Mouse (Mus musculus) mouse trophoblast stem cell (cell line): ENCODE measurements around the gene Defa28.
"Not testable (repeated sequence)": the region's sequence is repeated elsewhere in the genome, so short reads cannot be mapped to it uniquely, and the experiment has no call there.

Source experiments
- in situ Hi-C, 2 experiments: fragments of 300-500 bp; cut with MseI, MboI; formaldehyde crosslinking; loops; 2 replicates in 1 of 2; 3 replicates in 1 of 2; pipeline ENCODE4 v1.15.1; 2025

Gene Defa28

DNA sequence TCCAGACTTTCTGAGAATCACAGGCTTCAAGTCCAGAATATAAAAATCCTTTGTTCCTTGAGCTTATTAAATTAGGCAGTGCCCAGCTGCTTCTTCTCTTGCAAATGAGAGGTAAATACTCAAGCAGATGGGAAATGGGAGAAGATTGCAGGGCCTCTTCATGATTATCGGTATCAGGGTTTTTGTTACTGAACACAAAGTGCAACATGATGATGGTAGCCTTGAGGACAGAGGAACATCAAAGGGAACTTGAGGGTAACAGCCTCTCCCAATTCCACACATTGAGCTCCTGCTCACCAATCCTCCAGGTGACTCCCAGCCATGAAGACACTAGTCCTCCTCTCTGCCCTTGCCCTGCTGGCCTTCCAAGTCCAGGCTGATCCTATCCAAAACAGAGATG, at the start of gene Defa28:
Defa28 (plus strand) TSS at position 301 of the 400 bp plus-strand sequence.
- in situ Hi-C loops: not testable (repeated sequence)

DNA sequence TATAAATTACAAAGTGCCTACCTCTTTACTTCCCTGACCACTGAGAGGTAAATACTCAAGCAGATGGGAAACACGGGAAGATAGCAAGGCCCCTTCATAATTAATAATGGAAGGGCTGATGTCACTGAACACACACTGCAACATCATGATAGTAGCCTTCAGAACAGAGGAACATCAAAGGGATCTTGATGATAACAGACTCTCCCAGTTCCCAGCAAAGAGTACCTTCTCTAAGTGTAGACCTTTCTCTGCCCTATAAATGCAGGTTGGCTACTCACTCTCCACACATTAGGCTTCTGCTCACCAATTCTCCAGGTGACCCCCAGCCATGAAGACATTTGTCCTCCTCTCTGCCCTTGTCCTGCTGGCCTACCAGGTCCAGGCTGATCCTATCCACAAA, 17.7 kb upstream of the Defa28 start, which contains the start of gene Defa37:
Defa37 (plus strand) TSS at position 301 of the 400 bp plus-strand sequence.
- in situ Hi-C loops: not testable (repeated sequence)

DNA sequence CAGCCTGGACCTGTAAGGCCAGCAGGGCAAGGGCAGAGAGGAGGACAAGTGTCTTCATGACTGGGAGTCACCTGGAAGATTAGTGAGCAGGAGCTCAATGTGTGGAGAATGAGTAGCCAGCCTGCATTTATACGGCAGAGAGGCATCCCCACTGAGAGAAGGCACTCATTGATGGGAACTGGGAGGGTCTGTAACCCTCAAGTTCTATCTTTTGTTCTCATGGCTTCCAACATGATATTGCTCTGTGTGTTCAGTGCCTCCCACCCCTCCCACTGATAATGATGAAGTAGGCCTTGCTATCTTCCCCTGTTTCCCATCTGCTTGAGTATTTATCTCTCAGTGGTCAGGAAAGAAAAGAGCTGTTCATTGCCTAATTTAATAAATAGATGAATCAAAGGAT, 11.6 kb downstream of the Defa28 start, which contains the start of gene Gm7861:
Gm7861 (minus strand) TSS at position 101 of the 400 bp plus-strand sequence.
- in situ Hi-C loops: not testable (repeated sequence)

DNA sequence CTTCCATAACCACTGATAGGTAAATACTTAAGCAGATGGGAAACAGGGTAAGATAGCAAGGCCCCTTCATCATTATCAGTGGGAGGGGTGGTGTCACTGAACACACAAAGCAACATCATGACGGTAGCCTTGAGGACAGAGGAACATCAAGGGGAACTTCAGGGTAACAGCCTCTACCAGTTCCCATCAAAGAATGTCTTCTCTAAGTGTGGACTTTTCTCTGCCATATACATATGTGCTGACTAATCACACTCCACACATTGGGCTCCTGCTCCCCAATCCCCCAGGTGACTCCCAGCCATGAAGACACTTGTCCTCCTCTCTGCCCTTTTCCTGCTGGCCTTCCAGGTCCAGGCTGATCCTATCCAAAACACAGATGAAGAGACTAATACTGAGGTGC, 35.1 kb downstream of the Defa28 start, which contains the start of gene Defa26:
Defa26 (plus strand) TSS at position 301 of the 400 bp plus-strand sequence.
- in situ Hi-C loops: not testable (repeated sequence)
